Mouse (Mus musculus) myocyte (in vitro differentiated cells): Measurements from ENCODE around the gene Gm37240.

Experiments
- CEBPB ChIP-seq: IDR thresholded peaks from 2 replicates; pipeline ENCODE4 v1.6.1; 2011; ENCODE audit warnings: mild to moderate bottlenecking, moderate library complexity; ENCODE audit not compliant: poor library complexity, insufficient read depth, severe bottlenecking
- E2F4 ChIP-seq: IDR thresholded peaks from one replicate; pipeline ENCODE4 v1.6.1; 2011; ENCODE audit warnings: mild to moderate bottlenecking, control low read depth, moderate library complexity; ENCODE audit not compliant: insufficient read depth
- MAX ChIP-seq: IDR thresholded peaks from one replicate; pipeline ENCODE4 v1.6.1; 2011; ENCODE audit warnings: low read depth, mild to moderate bottlenecking, control low read depth
- MYOG ChIP-seq, 3 experiments: IDR thresholded peaks; one replicate each; pipeline ENCODE4 v1.6.1; 2011; ENCODE audit warnings: control low read depth in 2 of 3, low read depth in 2 of 3, mild to moderate bottlenecking in 2 of 3; ENCODE audit not compliant: insufficient read length in 2 of 3, control insufficient read depth in 1 of 3, insufficient read depth in 1 of 3
- POLR2A ChIP-seq: IDR thresholded peaks from one replicate; pipeline ENCODE4 v1.6.1; 2011; ENCODE audit warnings: low read depth, mild to moderate bottlenecking, control low read depth, moderate library complexity; ENCODE audit not compliant: insufficient read length
- POLR2AphosphoS2 ChIP-seq: IDR thresholded peaks from one replicate; pipeline ENCODE4 v1.6.1; 2011; ENCODE audit warnings: low read depth, control low read depth; ENCODE audit not compliant: insufficient read length
- REST ChIP-seq: IDR thresholded peaks from one replicate; pipeline ENCODE4 v1.6.1; 2011; ENCODE audit warnings: mild to moderate bottlenecking, control low read depth, moderate library complexity; ENCODE audit not compliant: insufficient read depth, insufficient read length
- SRF ChIP-seq: IDR thresholded peaks from one replicate; pipeline ENCODE4 v1.6.1; 2011; ENCODE audit warnings: low read depth; ENCODE audit not compliant: control insufficient read depth, insufficient read length
- TCF12 ChIP-seq: IDR thresholded peaks from one replicate; pipeline ENCODE4 v1.6.1; 2011; ENCODE audit warnings: mild to moderate bottlenecking, control low read depth; ENCODE audit not compliant: poor library complexity, insufficient read depth, severe bottlenecking
- USF1 ChIP-seq: IDR thresholded peaks from one replicate; pipeline ENCODE4 v1.6.1; 2011; ENCODE audit warnings: low read depth, mild to moderate bottlenecking, control low read depth, moderate library complexity

DNA sequence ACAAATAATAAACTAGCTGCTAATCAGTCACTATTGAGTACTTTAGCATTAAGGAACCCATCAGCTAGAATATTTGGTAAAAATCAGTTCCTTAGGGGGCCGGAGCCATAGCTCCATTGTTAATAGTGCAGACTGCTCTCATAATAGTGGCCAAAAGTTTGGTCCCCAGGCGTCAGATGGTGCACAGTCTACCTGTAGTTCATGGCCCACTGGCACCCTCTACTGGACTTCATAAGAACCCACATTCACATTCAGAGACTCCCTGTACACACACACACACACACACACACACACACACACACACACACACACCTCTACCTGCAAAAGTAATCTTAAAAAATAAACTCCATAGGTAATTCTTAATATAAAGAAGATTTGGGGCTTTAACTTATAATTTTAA lies 959.4 kb downstream of the Gm37240 start:
- TF ChIP-seq POLR2A (no peak), MAX (no peak), TCF12 (no peak), CEBPB (no peak), POLR2AphosphoS2 (no peak), MYOG (IDR thresholded peaks at IDR 0.05; ENCODE audit: control insufficient read depth in 1 of 3, insufficient read depth in 1 of 3, insufficient read length in 2 of 3, low read depth in 2 of 3) (no peak), SRF (no peak), REST (no peak), E2F4 (no peak), USF1 (no peak)
